Mouse (Mus musculus): Measurements from ENCODE around the gene Pphln1. TPM values are rescaled to one million over a fixed set of nuclear protein-coding genes. Genes with fewer than 3 reads are reported as not detected.

The Pphln1 gene
- polyA plus RNA-seq, 1 experiment: 2.3 TPM

DNA sequence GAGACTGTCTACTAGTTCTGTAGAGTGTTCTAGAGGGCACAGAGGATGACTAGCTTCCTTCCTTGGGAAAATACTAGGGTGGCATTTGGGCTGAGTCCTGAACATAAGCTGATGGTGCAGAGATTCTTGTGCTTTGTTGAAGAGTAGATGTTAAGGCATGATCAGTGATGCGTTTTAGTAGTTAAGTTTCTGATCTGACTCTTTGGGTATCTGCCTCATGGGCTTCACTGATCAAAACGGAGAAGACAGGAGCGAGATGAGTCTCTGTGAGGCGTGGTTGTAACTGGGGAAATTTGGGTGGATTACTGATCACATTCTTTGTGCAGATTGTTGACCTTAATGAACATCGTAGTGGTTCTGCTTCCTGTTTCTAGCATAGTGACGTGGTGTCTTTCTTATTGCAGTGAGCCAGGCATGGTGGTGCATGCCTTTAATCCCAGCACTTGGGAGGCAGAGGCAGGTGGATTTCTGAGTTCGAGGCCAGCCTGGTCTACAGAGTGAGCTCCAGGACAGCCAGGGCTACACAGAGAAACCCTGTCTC, 7.4 kb downstream of the Pphln1 start:
- Histone ChIP-seq H3K36me3 (ENCODE audit: control insufficient read depth, insufficient read depth, low read length) (peaks cover 1% of the 10 kb centered on the region; the same call in 1 of the 2 replicates), H3K4me3 (ENCODE audit: low read depth, low read length) (no peak overlapping the region), H3K4me1 (ENCODE audit: control insufficient read depth, insufficient read depth, insufficient read length, low read length) (no peaks in the 10 kb centered on the region), H3K27me3 (ENCODE audit: control insufficient read depth, insufficient read depth, low read length) (no peaks in the 10 kb centered on the region), H3K27ac (ENCODE audit: insufficient read depth, low read depth, low read length) (no peak overlapping the region)
- WGBS: 88% methylated on average over 7 of the region's 7 CpGs
- TF ChIP-seq CTCF (IDR thresholded peaks at IDR 0.05; ENCODE audit: extremely low read depth, insufficient read length, insufficient replicate concordance, low read depth, low read length) (no peak), POLR2A (IDR thresholded peaks at IDR 0.05; ENCODE audit: low read depth, low read length) (no peak)

GRCm38 (mm10) chr15:93406492-93406891, 8.3 kb downstream of the Pphln1 start:
- H3K4me3 ChIP-seq (ENCODE audit: low read depth, low read length): no peak overlapping the region
- H3K36me3 ChIP-seq (ENCODE audit: control insufficient read depth, insufficient read depth, low read length): peaks cover 9% of the 10 kb centered on the region
- WGBS: 92% methylated on average over 5 of the region's 5 CpGs
- no peak overlapping the region for H3K27ac ChIP-seq (ENCODE audit: insufficient read depth, low read depth, low read length)
- H3K4me1 ChIP-seq (ENCODE audit: control insufficient read depth, insufficient read depth, insufficient read length, low read length): no peaks in the 10 kb centered on the region
- TF ChIP-seq POLR2A (IDR thresholded peaks at IDR 0.05; ENCODE audit: low read depth, low read length) (no peak), CTCF (IDR thresholded peaks at IDR 0.05; ENCODE audit: extremely low read depth, insufficient read length, insufficient replicate concordance, low read depth, low read length) (no peak)
- no peaks in the 10 kb centered on the region for H3K27me3 ChIP-seq (ENCODE audit: control insufficient read depth, insufficient read depth, low read length)

GRCm38 (mm10) chr15:93412445-93412844, 14.3 kb downstream of the Pphln1 start:
- H3K36me3 ChIP-seq (ENCODE audit: control insufficient read depth, insufficient read depth, low read length): peaks cover 19% of the 10 kb centered on the region
- H3K4me3 ChIP-seq (ENCODE audit: low read depth, low read length): no peak overlapping the region
- no peak overlapping the region for H3K27ac ChIP-seq (ENCODE audit: insufficient read depth, low read depth, low read length)
- no peaks in the 10 kb centered on the region for H3K4me1 ChIP-seq (ENCODE audit: control insufficient read depth, insufficient read depth, insufficient read length, low read length)
- TF ChIP-seq CTCF (IDR thresholded peaks at IDR 0.05; ENCODE audit: extremely low read depth, insufficient read length, insufficient replicate concordance, low read depth, low read length) (no peak), POLR2A (IDR thresholded peaks at IDR 0.05; ENCODE audit: low read depth, low read length) (no peak)
- WGBS: 78% methylated on average over 3 of the region's 3 CpGs
- no peaks in the 10 kb centered on the region for H3K27me3 ChIP-seq (ENCODE audit: control insufficient read depth, insufficient read depth, low read length)

DNA sequence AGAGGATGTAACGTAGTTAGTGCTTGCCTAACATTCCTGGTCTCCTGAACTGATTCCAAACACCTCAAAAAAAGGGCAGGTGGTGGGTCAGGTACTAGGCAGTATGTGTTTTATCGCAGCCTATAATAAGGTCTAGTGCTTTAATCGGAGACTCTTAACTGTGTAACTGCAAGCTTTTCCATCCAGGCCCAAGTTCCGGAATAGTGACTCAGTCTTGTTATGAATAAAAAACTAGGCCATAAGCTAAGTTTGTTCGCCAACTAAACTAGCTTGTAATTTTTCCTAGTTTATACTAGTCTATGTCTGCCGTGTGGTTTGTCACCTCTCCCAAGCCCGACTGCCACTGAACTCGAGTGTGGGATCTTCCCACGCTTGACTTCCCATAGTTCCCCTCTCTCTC, 16.3 kb downstream of the Pphln1 start:
- H3K4me3 ChIP-seq (ENCODE audit: low read depth, low read length): no peak overlapping the region
- no peaks in the 10 kb centered on the region for H3K27me3 ChIP-seq (ENCODE audit: control insufficient read depth, insufficient read depth, low read length)
- no peaks in the 10 kb centered on the region for H3K4me1 ChIP-seq (ENCODE audit: control insufficient read depth, insufficient read depth, insufficient read length, low read length)
- H3K27ac ChIP-seq (ENCODE audit: insufficient read depth, low read depth, low read length): no peak overlapping the region
- no peak for TF ChIP-seq POLR2A (IDR thresholded peaks at IDR 0.05; ENCODE audit: low read depth, low read length)
- TF ChIP-seq CTCF (IDR thresholded peaks at IDR 0.05; ENCODE audit: extremely low read depth, insufficient read length, insufficient replicate concordance, low read depth, low read length): no peak
- WGBS: 95% methylated on average over 9 of the region's 9 CpGs
- H3K36me3 ChIP-seq (ENCODE audit: control insufficient read depth, insufficient read depth, low read length): peaks cover 19% of the 10 kb centered on the region

- WGBS: 78% methylated on average over 6 of the region's 6 CpGs
- Histone ChIP-seq H3K27me3 (ENCODE audit: control insufficient read depth, insufficient read depth, low read length) (no peaks in the 10 kb centered on the region), H3K4me3 (ENCODE audit: low read depth, low read length) (no peak overlapping the region), H3K4me1 (ENCODE audit: control insufficient read depth, insufficient read depth, insufficient read length, low read length) (no peaks in the 10 kb centered on the region), H3K27ac (ENCODE audit: insufficient read depth, low read depth, low read length) (no peak overlapping the region), H3K36me3 (ENCODE audit: control insufficient read depth, insufficient read depth, low read length) (peaks cover 12% of the 10 kb centered on the region)
- no peak for TF ChIP-seq CTCF (IDR thresholded peaks at IDR 0.05; ENCODE audit: extremely low read depth, insufficient read length, insufficient replicate concordance, low read depth, low read length)
- no peak for TF ChIP-seq POLR2A (IDR thresholded peaks at IDR 0.05; ENCODE audit: low read depth, low read length)
These were observed 18.1 kb downstream of the Pphln1 start for GRCm38 (mm10) chr15:93416300-93416699.

DNA sequence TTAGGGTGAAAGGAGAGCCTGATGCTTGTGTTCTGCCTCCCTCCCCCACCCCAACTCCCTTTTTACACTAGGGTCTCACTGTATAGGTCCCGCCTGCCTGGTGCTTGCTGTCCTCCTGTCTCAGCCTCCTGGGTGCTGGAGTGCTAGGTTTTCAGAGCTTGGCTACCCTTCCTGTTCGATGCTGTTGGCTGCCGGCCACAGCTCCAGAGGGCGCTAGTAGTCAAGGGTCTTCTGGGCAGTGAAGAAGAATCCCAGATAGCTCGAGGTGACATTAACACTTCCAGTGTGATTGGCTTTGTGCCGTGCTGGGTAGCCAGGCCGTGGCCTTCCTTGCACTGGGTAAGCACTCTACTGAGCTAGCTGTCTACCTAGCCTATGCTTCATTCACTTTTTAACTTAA, 22.4 kb downstream of the Pphln1 start:
- Histone ChIP-seq H3K27ac (ENCODE audit: insufficient read depth, low read depth, low read length) (no peak overlapping the region), H3K27me3 (ENCODE audit: control insufficient read depth, insufficient read depth, low read length) (no peaks in the 10 kb centered on the region), H3K4me3 (ENCODE audit: low read depth, low read length) (no peak overlapping the region), H3K36me3 (ENCODE audit: control insufficient read depth, insufficient read depth, low read length) (peaks cover 13% of the 10 kb centered on the region; the same call in 1 of the 2 replicates), H3K4me1 (ENCODE audit: control insufficient read depth, insufficient read depth, insufficient read length, low read length) (no peaks in the 10 kb centered on the region)
- WGBS: 71% methylated on average over 7 of the region's 7 CpGs
- TF ChIP-seq CTCF (IDR thresholded peaks at IDR 0.05; ENCODE audit: extremely low read depth, insufficient read length, insufficient replicate concordance, low read depth, low read length) (no peak), POLR2A (IDR thresholded peaks at IDR 0.05; ENCODE audit: low read depth, low read length) (no peak)

DNA sequence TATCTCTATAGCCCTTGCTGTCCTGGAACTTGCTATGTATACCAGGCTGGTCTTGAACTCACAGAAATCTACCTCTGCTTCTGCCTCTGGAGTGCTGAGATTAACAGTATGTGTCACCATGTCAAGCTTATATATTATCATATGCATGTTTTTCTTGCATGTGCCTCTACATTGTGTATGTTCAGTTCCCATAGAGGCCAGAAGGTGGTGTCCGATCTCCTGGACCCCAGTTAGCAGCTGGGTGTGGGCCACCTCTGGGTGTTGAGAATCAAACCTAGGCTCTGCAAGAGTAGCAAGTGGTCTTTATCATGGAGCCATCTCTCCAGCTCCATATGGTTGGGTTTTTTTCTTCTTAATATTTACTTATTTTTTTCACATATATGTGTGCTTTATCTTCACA, 24.4 kb downstream of the Pphln1 start:
- TF ChIP-seq POLR2A (IDR thresholded peaks at IDR 0.05; ENCODE audit: low read depth, low read length): no peak
- no peak overlapping the region for H3K4me3 ChIP-seq (ENCODE audit: low read depth, low read length)
- no peak overlapping the region for H3K27ac ChIP-seq (ENCODE audit: insufficient read depth, low read depth, low read length)
- H3K27me3 ChIP-seq (ENCODE audit: control insufficient read depth, insufficient read depth, low read length): no peaks in the 10 kb centered on the region
- peaks cover 10% of the 10 kb centered on the region; the same call in 1 of the 2 replicates for H3K36me3 ChIP-seq (ENCODE audit: control insufficient read depth, insufficient read depth, low read length)
- WGBS: 100% methylated on average over 1 of the region's 1 CpGs
- H3K4me1 ChIP-seq (ENCODE audit: control insufficient read depth, insufficient read depth, insufficient read length, low read length): no peaks in the 10 kb centered on the region

Measured in small intestine, adult 2 months (tissue).